Mouse (Mus musculus) urinary bladder, adult 2 months (tissue): ENCODE results near the gene Timp4. TPM values are rescaled to one million over a fixed set of nuclear protein-coding genes. Genes with fewer than 3 reads are reported as not detected.

ENCODE experiments used
- polyA plus RNA-seq: library from polyadenylated mRNA; depleted of rRNA; stranded (reverse); fragments of >200 nt; gene quantifications from 2 replicates; pipeline ENCODE4 v1.2.3, GENCODE M21; 2012; rRNA removed

Gene Timp4
- polyA plus RNA-seq, 1 experiment = 0.89 TPM

Other genes with a start within 250 kb of the Timp4 start
- gene Tamm41, start 214.3 kb downstream of the Timp4 start, polyA plus RNA-seq = 12.5 and 15.5 TPM in 2 replicates
- 15.5 and 18.5 TPM in 2 replicates for gene Syn2, start 117.3 kb downstream of the Timp4 start, polyA plus RNA-seq
- gene Gm17482, start 24.9 kb downstream of the Timp4 start, polyA plus RNA-seq = not detected in 2 replicates
- gene Pparg, start 108.7 kb upstream of the Timp4 start, polyA plus RNA-seq = 82.6 and 102 TPM in 2 replicates